Mouse (Mus musculus): ENCODE measurements around the gene Gamt. TPM values are rescaled to one million over a fixed set of nuclear protein-coding genes. Genes with fewer than 3 reads are reported as not detected.
A peak's percentile ranks its signal among the peaks of the same experiment; 100 is the strongest.
"Not testable (repeated sequence)": the region's sequence is repeated elsewhere in the genome, so short reads cannot be mapped to it uniquely, and the experiment has no call there.

Gene Gamt
- polyA plus RNA-seq, 1 experiment from 2014 or later, result 18.7 TPM

- H3K4me2 ChIP-seq (ENCODE audit: low read length), result peak overlapping the region; percentile 96
- not testable (repeated sequence) for H3K27ac ChIP-seq (ENCODE audit: low read depth, low read length); H3K27me3 ChIP-seq (replicated peaks; ENCODE audit: control insufficient read depth, insufficient read depth, low read length); DNase-seq (ENCODE audit: low spot score); H3K4me1 ChIP-seq (ENCODE audit: control insufficient read depth, insufficient read depth, low read length); H3K9me3 ChIP-seq (replicated peaks; ENCODE audit: control insufficient read depth, low read length); ATAC-seq; H3K9ac ChIP-seq (ENCODE audit: low read length)
- H3K4me3 ChIP-seq (ENCODE audit: low read depth, low read length), result peak overlapping the region; percentile 64
- H3K36me3 ChIP-seq (ENCODE audit: control insufficient read depth, insufficient read depth, low read length), result peaks cover 21% of the 10 kb centered on the region
- WGBS, result 52% methylated on average over 3 of the region's 3 CpGs
These were observed 12.4 kb downstream of the Gamt start for GRCm38 (mm10) chr10:80248437-80248836.

GRCm38 (mm10) chr10:80247849-80248248, 13.0 kb downstream of the Gamt start:
- no peak overlapping the region for H3K9ac ChIP-seq (ENCODE audit: low read length)
- H3K4me1 ChIP-seq (ENCODE audit: control insufficient read depth, insufficient read depth, low read length), result peaks cover 6% of the 10 kb centered on the region
- DNase-seq (ENCODE audit: low spot score) (peak; percentile 70), ATAC-seq (no peak)
- no peak overlapping the region for H3K27ac ChIP-seq (ENCODE audit: low read depth, low read length)
- no peak overlapping the region for H3K4me2 ChIP-seq (ENCODE audit: low read length)
- peaks cover 22% of the 10 kb centered on the region for H3K36me3 ChIP-seq (ENCODE audit: control insufficient read depth, insufficient read depth, low read length)
- H3K9me3 ChIP-seq (replicated peaks; ENCODE audit: control insufficient read depth, low read length), result no peaks in the 10 kb centered on the region
- H3K27me3 ChIP-seq (replicated peaks; ENCODE audit: control insufficient read depth, insufficient read depth, low read length), result no peaks in the 10 kb centered on the region
- no peak overlapping the region for H3K4me3 ChIP-seq (ENCODE audit: low read depth, low read length)
- 45% methylated on average over 6 of the region's 6 CpGs for WGBS

GRCm38 (mm10) chr10:80245600-80245999, 15.2 kb downstream of the Gamt start:
- 5% methylated on average over 4 of the region's 4 CpGs for WGBS
- Histone ChIP-seq H3K36me3 (ENCODE audit: control insufficient read depth, insufficient read depth, low read length) (peaks cover 40% of the 10 kb centered on the region), H3K27ac (ENCODE audit: low read depth, low read length) (no peak overlapping the region), H3K4me1 (ENCODE audit: control insufficient read depth, insufficient read depth, low read length) (peaks cover 6% of the 10 kb centered on the region), H3K4me2 (ENCODE audit: low read length) (no peak overlapping the region), H3K9me3 (replicated peaks; ENCODE audit: control insufficient read depth, low read length) (no peaks in the 10 kb centered on the region), H3K9ac (ENCODE audit: low read length) (no peak overlapping the region), H3K4me3 (ENCODE audit: low read depth, low read length) (no peak overlapping the region), H3K27me3 (replicated peaks; ENCODE audit: control insufficient read depth, insufficient read depth, low read length) (no peaks in the 10 kb centered on the region)
- peak; percentile 94 for DNase-seq (ENCODE audit: low spot score)
- ATAC-seq, result 0 out of 2 replicates have a peak, but pooled peaks have one; percentile 13

GRCm38 (mm10) chr10:80244791-80245399, 15.9 kb downstream of the Gamt start:
- Histone ChIP-seq H3K4me1 (ENCODE audit: control insufficient read depth, insufficient read depth, low read length) (peaks cover 3% of the 10 kb centered on the region), H3K4me3 (ENCODE audit: low read depth, low read length) (no peak overlapping the region), H3K4me2 (ENCODE audit: low read length) (no peak overlapping the region), H3K27ac (ENCODE audit: low read depth, low read length) (no peak overlapping the region), H3K9ac (ENCODE audit: low read length) (no peak overlapping the region), H3K9me3 (replicated peaks; ENCODE audit: control insufficient read depth, low read length) (no peaks in the 10 kb centered on the region), H3K36me3 (ENCODE audit: control insufficient read depth, insufficient read depth, low read length) (peaks cover 47% of the 10 kb centered on the region), H3K27me3 (replicated peaks; ENCODE audit: control insufficient read depth, insufficient read depth, low read length) (no peaks in the 10 kb centered on the region)
- DNase-seq (ENCODE audit: low spot score), result peak; percentile 80
- WGBS, result 31% methylated on average over 5 of the region's 5 CpGs
- no peak for ATAC-seq

GRCm38 (mm10) chr10:80242607-80243006, 18.2 kb downstream of the Gamt start:
- 90% methylated on average over 3 of the region's 3 CpGs for WGBS
- no peak for DNase-seq (ENCODE audit: low spot score)
- no peaks in the 10 kb centered on the region for H3K27me3 ChIP-seq (replicated peaks; ENCODE audit: control insufficient read depth, insufficient read depth, low read length)
- no peak overlapping the region for H3K4me2 ChIP-seq (ENCODE audit: low read length)
- H3K4me1 ChIP-seq (ENCODE audit: control insufficient read depth, insufficient read depth, low read length), result no peaks in the 10 kb centered on the region
- ATAC-seq, result no peak
- peaks cover 70% of the 10 kb centered on the region for H3K36me3 ChIP-seq (ENCODE audit: control insufficient read depth, insufficient read depth, low read length)
- no peaks in the 10 kb centered on the region for H3K9me3 ChIP-seq (replicated peaks; ENCODE audit: control insufficient read depth, low read length)
- H3K9ac ChIP-seq (ENCODE audit: low read length), result no peak overlapping the region
- H3K4me3 ChIP-seq (ENCODE audit: low read depth, low read length), result no peak overlapping the region
- H3K27ac ChIP-seq (ENCODE audit: low read depth, low read length), result no peak overlapping the region

GRCm38 (mm10) chr10:80242088-80242487, 18.7 kb downstream of the Gamt start:
- H3K4me2 ChIP-seq (ENCODE audit: low read length), result no peak overlapping the region
- H3K36me3 ChIP-seq (ENCODE audit: control insufficient read depth, insufficient read depth, low read length), result peaks cover 75% of the 10 kb centered on the region
- no peak overlapping the region; the same call in 1 of the 2 replicates for H3K27ac ChIP-seq (ENCODE audit: low read depth, low read length)
- no peak overlapping the region for H3K4me3 ChIP-seq (ENCODE audit: low read depth, low read length)
- ATAC-seq (no peak), DNase-seq (ENCODE audit: low spot score) (peak; percentile 30)
- no peak overlapping the region for H3K9ac ChIP-seq (ENCODE audit: low read length)
- 44% methylated on average over 9 of the region's 9 CpGs for WGBS
- no peaks in the 10 kb centered on the region for H3K4me1 ChIP-seq (ENCODE audit: control insufficient read depth, insufficient read depth, low read length)
- no peaks in the 10 kb centered on the region for H3K9me3 ChIP-seq (replicated peaks; ENCODE audit: control insufficient read depth, low read length)
- no peaks in the 10 kb centered on the region for H3K27me3 ChIP-seq (replicated peaks; ENCODE audit: control insufficient read depth, insufficient read depth, low read length)

- WGBS, result 91% methylated on average over 6 of the region's 6 CpGs
- H3K9me3 ChIP-seq (replicated peaks; ENCODE audit: control insufficient read depth, low read length), result no peaks in the 10 kb centered on the region
- ATAC-seq (no peak), DNase-seq (ENCODE audit: low spot score) (no peak)
- H3K27me3 ChIP-seq (replicated peaks; ENCODE audit: control insufficient read depth, insufficient read depth, low read length), result no peaks in the 10 kb centered on the region
- no peak overlapping the region for H3K27ac ChIP-seq (ENCODE audit: low read depth, low read length)
- H3K9ac ChIP-seq (ENCODE audit: low read length), result no peak overlapping the region
- no peak overlapping the region for H3K4me2 ChIP-seq (ENCODE audit: low read length)
- no peak overlapping the region for H3K4me3 ChIP-seq (ENCODE audit: low read depth, low read length)
- peaks cover 97% of the 10 kb centered on the region for H3K36me3 ChIP-seq (ENCODE audit: control insufficient read depth, insufficient read depth, low read length)
- H3K4me1 ChIP-seq (ENCODE audit: control insufficient read depth, insufficient read depth, low read length), result no peaks in the 10 kb centered on the region
These were observed 21.0 kb downstream of the Gamt start for GRCm38 (mm10) chr10:80239791-80240190.

- Histone ChIP-seq H3K4me2 (ENCODE audit: low read length) (no peak overlapping the region), H3K4me1 (ENCODE audit: control insufficient read depth, insufficient read depth, low read length) (peaks cover 2% of the 10 kb centered on the region; the same call in 1 of the 2 replicates), H3K9me3 (replicated peaks; ENCODE audit: control insufficient read depth, low read length) (no peaks in the 10 kb centered on the region), H3K36me3 (ENCODE audit: control insufficient read depth, insufficient read depth, low read length) (peaks cover 99% of the 10 kb centered on the region), H3K27ac (ENCODE audit: low read depth, low read length) (no peak overlapping the region), H3K27me3 (replicated peaks; ENCODE audit: control insufficient read depth, insufficient read depth, low read length) (no peaks in the 10 kb centered on the region), H3K9ac (ENCODE audit: low read length) (no peak overlapping the region), H3K4me3 (ENCODE audit: low read depth, low read length) (no peak overlapping the region)
- DNase-seq (ENCODE audit: low spot score) (no peak), ATAC-seq (no peak)
- 93% methylated on average over 3 of the region's 3 CpGs for WGBS
These were observed 22.5 kb downstream of the Gamt start for GRCm38 (mm10) chr10:80238306-80238705.

GRCm38 (mm10) chr10:80237020-80237419, 23.8 kb downstream of the Gamt start:
- no peak for DNase-seq (ENCODE audit: low spot score)
- Histone ChIP-seq H3K27ac (ENCODE audit: low read depth, low read length) (no peak overlapping the region), H3K4me2 (ENCODE audit: low read length) (no peak overlapping the region), H3K9me3 (replicated peaks; ENCODE audit: control insufficient read depth, low read length) (no peaks in the 10 kb centered on the region), H3K9ac (ENCODE audit: low read length) (no peak overlapping the region), H3K27me3 (replicated peaks; ENCODE audit: control insufficient read depth, insufficient read depth, low read length) (no peaks in the 10 kb centered on the region), H3K36me3 (ENCODE audit: control insufficient read depth, insufficient read depth, low read length) (peaks cover 99% of the 10 kb centered on the region), H3K4me1 (ENCODE audit: control insufficient read depth, insufficient read depth, low read length) (peaks cover 8% of the 10 kb centered on the region; the same call in 1 of the 2 replicates), H3K4me3 (ENCODE audit: low read depth, low read length) (no peak overlapping the region)
- WGBS, result 95% methylated on average over 4 of the region's 4 CpGs
- ATAC-seq, result no peak

All from forebrain, embryonic 14.5 days (tissue).